Mouse (Mus musculus): ENCODE measurements around the gene Acvr1.

Acvr1 gene

GRCm38 (mm10) chr2:58377417-58378130, 189.4 kb downstream of the Acvr1 start:
- no peaks in the 10 kb centered on the region for H3K9me3 ChIP-seq (ENCODE audit: low read length)
- no peak overlapping the region for H3K4me3 ChIP-seq (replicated peaks; ENCODE audit: low read length)
- H3K4me1 ChIP-seq (replicated peaks; ENCODE audit: low read depth, low read length) = no peaks in the 10 kb centered on the region
- H3K27me3 ChIP-seq (ENCODE audit: insufficient read depth, low read length) = no peaks in the 10 kb centered on the region
- no peaks in the 10 kb centered on the region for H3K36me3 ChIP-seq (ENCODE audit: insufficient read depth, low read length)
- TF ChIP-seq POU5F1 (IDR thresholded peaks at IDR 0.05; ENCODE audit: borderline replicate concordance, low read length) (no peak), NANOG (IDR thresholded peaks at IDR 0.05; ENCODE audit: borderline replicate concordance, low read length) (no peak), CTCF (conservative IDR thresholded peaks at IDR 0.05; ENCODE audit: low read length) (no peak)

- H3K4me3 ChIP-seq (replicated peaks; ENCODE audit: low read length) = no peak overlapping the region
- no peaks in the 10 kb centered on the region for H3K9me3 ChIP-seq (ENCODE audit: low read length)
- H3K27me3 ChIP-seq (ENCODE audit: insufficient read depth, low read length) = no peaks in the 10 kb centered on the region
- TF ChIP-seq CTCF (conservative IDR thresholded peaks at IDR 0.05; ENCODE audit: low read length) = no peak
- TF ChIP-seq NANOG (IDR thresholded peaks at IDR 0.05; ENCODE audit: borderline replicate concordance, low read length) = no peak
- TF ChIP-seq POU5F1 (IDR thresholded peaks at IDR 0.05; ENCODE audit: borderline replicate concordance, low read length) = no peak
- H3K4me1 ChIP-seq (replicated peaks; ENCODE audit: low read depth, low read length) = no peaks in the 10 kb centered on the region
- no peaks in the 10 kb centered on the region for H3K36me3 ChIP-seq (ENCODE audit: insufficient read depth, low read length)
Observed at GRCm38 (mm10) chr2:58366196-58366595, 200.8 kb downstream of the Acvr1 start.

GRCm38 (mm10) chr2:58361361-58362046, 205.5 kb downstream of the Acvr1 start:
- no peak overlapping the region for H3K4me3 ChIP-seq (replicated peaks; ENCODE audit: low read length)
- H3K27me3 ChIP-seq (ENCODE audit: insufficient read depth, low read length) = peaks cover 25% of the 10 kb centered on the region
- peaks cover 8% of the 10 kb centered on the region for H3K4me1 ChIP-seq (replicated peaks; ENCODE audit: low read depth, low read length)
- H3K9me3 ChIP-seq (ENCODE audit: low read length) = no peaks in the 10 kb centered on the region
- TF ChIP-seq POU5F1 (IDR thresholded peaks at IDR 0.05; ENCODE audit: borderline replicate concordance, low read length) = no peak
- TF ChIP-seq NANOG (IDR thresholded peaks at IDR 0.05; ENCODE audit: borderline replicate concordance, low read length) = no peak
- TF ChIP-seq CTCF (conservative IDR thresholded peaks at IDR 0.05; ENCODE audit: low read length) = no peak
- H3K36me3 ChIP-seq (ENCODE audit: insufficient read depth, low read length) = no peaks in the 10 kb centered on the region

- peaks cover 8% of the 10 kb centered on the region for H3K4me1 ChIP-seq (replicated peaks; ENCODE audit: low read depth, low read length)
- H3K36me3 ChIP-seq (ENCODE audit: insufficient read depth, low read length) = no peaks in the 10 kb centered on the region
- TF ChIP-seq CTCF (conservative IDR thresholded peaks at IDR 0.05; ENCODE audit: low read length) (no peak), NANOG (IDR thresholded peaks at IDR 0.05; ENCODE audit: borderline replicate concordance, low read length) (no peak), POU5F1 (IDR thresholded peaks at IDR 0.05; ENCODE audit: borderline replicate concordance, low read length) (no peak)
- peaks cover 44% of the 10 kb centered on the region for H3K27me3 ChIP-seq (ENCODE audit: insufficient read depth, low read length)
- H3K4me3 ChIP-seq (replicated peaks; ENCODE audit: low read length) = peak overlapping the region; percentile 84
- H3K9me3 ChIP-seq (ENCODE audit: low read length) = no peaks in the 10 kb centered on the region
Observed at GRCm38 (mm10) chr2:58358132-58358460, 208.9 kb downstream of the Acvr1 start.

- peaks cover 8% of the 10 kb centered on the region for H3K4me1 ChIP-seq (replicated peaks; ENCODE audit: low read depth, low read length)
- H3K9me3 ChIP-seq (ENCODE audit: low read length) = no peaks in the 10 kb centered on the region
- no peaks in the 10 kb centered on the region for H3K36me3 ChIP-seq (ENCODE audit: insufficient read depth, low read length)
- TF ChIP-seq POU5F1 (IDR thresholded peaks at IDR 0.05; ENCODE audit: borderline replicate concordance, low read length) (no peak), NANOG (IDR thresholded peaks at IDR 0.05; ENCODE audit: borderline replicate concordance, low read length) (no peak)
- peaks cover 44% of the 10 kb centered on the region for H3K27me3 ChIP-seq (ENCODE audit: insufficient read depth, low read length)
- peak within 1 kb of the TSS; percentile 84 for H3K4me3 ChIP-seq (replicated peaks; ENCODE audit: low read length)
Observed at GRCm38 (mm10) chr2:58357414-58358131, 209.4 kb downstream of the Acvr1 start, which contains the start of gene Acvr1c. Gene Acvr1c (minus strand): TSS chr2:58357895.

- TF ChIP-seq NANOG (IDR thresholded peaks at IDR 0.05; ENCODE audit: borderline replicate concordance, low read length) = no peak
- no peak for TF ChIP-seq CTCF (conservative IDR thresholded peaks at IDR 0.05; ENCODE audit: low read length)
- TF ChIP-seq POU5F1 (IDR thresholded peaks at IDR 0.05; ENCODE audit: borderline replicate concordance, low read length) = no peak
- H3K9me3 ChIP-seq (ENCODE audit: low read length) = no peaks in the 10 kb centered on the region
Observed at GRCm38 (mm10) chr2:58357068-58357413, 209.9 kb downstream of the Acvr1 start.

GRCm38 (mm10) chr2:58354389-58354788, 212.6 kb downstream of the Acvr1 start:
- H3K4me1 ChIP-seq (replicated peaks; ENCODE audit: low read depth, low read length) = peaks cover 8% of the 10 kb centered on the region
- peaks cover 44% of the 10 kb centered on the region for H3K27me3 ChIP-seq (ENCODE audit: insufficient read depth, low read length)
- no peak overlapping the region for H3K4me3 ChIP-seq (replicated peaks; ENCODE audit: low read length)
- no peak for TF ChIP-seq POU5F1 (IDR thresholded peaks at IDR 0.05; ENCODE audit: borderline replicate concordance, low read length)
- TF ChIP-seq NANOG (IDR thresholded peaks at IDR 0.05; ENCODE audit: borderline replicate concordance, low read length) = no peak
- no peak for TF ChIP-seq CTCF (conservative IDR thresholded peaks at IDR 0.05; ENCODE audit: low read length)
- H3K36me3 ChIP-seq (ENCODE audit: insufficient read depth, low read length) = no peaks in the 10 kb centered on the region
- H3K9me3 ChIP-seq (ENCODE audit: low read length) = no peaks in the 10 kb centered on the region

More at GRCm38 (mm10) chr2:58357068-58357413, 209.9 kb downstream of the Acvr1 start:
- peak overlapping the region; percentile 84 for H3K4me3 ChIP-seq (replicated peaks; ENCODE audit: low read length)
- peaks cover 44% of the 10 kb centered on the region for H3K27me3 ChIP-seq (ENCODE audit: insufficient read depth, low read length)
- no peaks in the 10 kb centered on the region for H3K36me3 ChIP-seq (ENCODE audit: insufficient read depth, low read length)
- peaks cover 8% of the 10 kb centered on the region for H3K4me1 ChIP-seq (replicated peaks; ENCODE audit: low read depth, low read length)

- H3K9me3 ChIP-seq (ENCODE audit: low read length) = no peaks in the 10 kb centered on the region
- TF ChIP-seq POU5F1 (IDR thresholded peaks at IDR 0.05; ENCODE audit: borderline replicate concordance, low read length) = no peak
- TF ChIP-seq CTCF (conservative IDR thresholded peaks at IDR 0.05; ENCODE audit: low read length) = no peak
- no peak for TF ChIP-seq NANOG (IDR thresholded peaks at IDR 0.05; ENCODE audit: borderline replicate concordance, low read length)
- H3K36me3 ChIP-seq (ENCODE audit: insufficient read depth, low read length) = no peaks in the 10 kb centered on the region
- peaks cover 8% of the 10 kb centered on the region for H3K4me1 ChIP-seq (replicated peaks; ENCODE audit: low read depth, low read length)
- peaks cover 32% of the 10 kb centered on the region for H3K27me3 ChIP-seq (ENCODE audit: insufficient read depth, low read length)
- no peak overlapping the region for H3K4me3 ChIP-seq (replicated peaks; ENCODE audit: low read length)
Observed at GRCm38 (mm10) chr2:58352846-58353245, 214.1 kb downstream of the Acvr1 start.
